Mouse (Mus musculus): ENCODE data around the gene Fibcd1.

- TF ChIP-seq EP300 (IDR thresholded peaks at IDR 0.05; ENCODE audit: low read depth) (no peak), CTCF (IDR thresholded peaks at IDR 0.05; ENCODE audit: low read depth) (no peak)
Observed at GRCm38 (mm10) chr2:31865794-31866193, 20.0 kb upstream of the Fibcd1 start.

Measured in liver, embryonic 14.5 days (tissue).